Mouse (Mus musculus) liver, embryonic 13.5 days (tissue): ENCODE measurements around the gene Tbrg4. TPM values are rescaled to one million over a fixed set of nuclear protein-coding genes. Genes with fewer than 3 reads are reported as not detected.
"Not testable (repeated sequence)": the region's sequence is repeated elsewhere in the genome, so short reads cannot be mapped to it uniquely, and the experiment has no call there.

Experiments
- ATAC-seq: fragments of 200-750 bp; cut with Nextera tagmentation; 2 replicates; pipeline ENCODE4 v1.8.0; 2017; ENCODE audit warnings: low read depth, mild to moderate bottlenecking, moderate number of reproducible peaks, moderate library complexity
- DNase-seq: peaks from one replicate; pipeline ENCODE4 v3.0.0; 2022
- H3K27ac ChIP-seq: fragments of 300-500 bp; sonication (generic); 2 replicates; pipeline ENCODE4 v1.5.1; 2015; ENCODE audit warnings: moderate library complexity, mild to moderate bottlenecking, inconsistent platforms
- H3K27me3 ChIP-seq: fragments of 300-500 bp; sonication (generic); 2 replicates; pipeline ENCODE4 v1.6.1; 2015; ENCODE audit warnings: mild to moderate bottlenecking, inconsistent platforms
- H3K36me3 ChIP-seq: fragments of 300-500 bp; sonication (generic); 2 replicates; pipeline ENCODE4 v1.6.1; 2015; ENCODE audit warnings: mild to moderate bottlenecking, inconsistent platforms
- H3K4me1 ChIP-seq: fragments of 300-500 bp; sonication (generic); replicated peaks from 2 replicates; pipeline ENCODE4 v1.6.1; 2015; ENCODE audit warnings: inconsistent platforms
- H3K4me2 ChIP-seq: fragments of 300-500 bp; sonication (generic); 2 replicates; pipeline ENCODE4 v1.6.1; 2015; ENCODE audit warnings: inconsistent platforms, mild to moderate bottlenecking, moderate library complexity
- H3K4me3 ChIP-seq: fragments of 300-500 bp; sonication (generic); replicated peaks from 2 replicates; pipeline ENCODE4 v1.5.1; 2015; ENCODE audit warnings: mild to moderate bottlenecking, inconsistent platforms
- H3K9ac ChIP-seq: fragments of 300-500 bp; sonication (generic); 2 replicates; pipeline ENCODE4 v1.6.1; 2015; ENCODE audit warnings: mild to moderate bottlenecking, inconsistent platforms
- H3K9me3 ChIP-seq: fragments of 300-500 bp; sonication (generic); replicated peaks from 2 replicates; pipeline ENCODE4 v1.6.1; 2016; ENCODE audit warnings: inconsistent platforms
- WGBS: fragments of 180-500 bp; shearing (Covaris S2); methylation state at CpG from one replicate; pipeline ENCODE4 v1.1.7; 2015; ENCODE audit not compliant: insufficient replicate concordance; 5-methylcytosine and 5-hydroxymethylcytosine counted together
- polyA plus RNA-seq: library from polyadenylated mRNA; unstranded; fragments of >200 nt; fragmentation: Nextera tagmentation; extraction: Ambion mirVana; gene quantifications from 2 replicates; pipeline ENCODE4 v1.2.1, GENCODE M21; 2015

The Tbrg4 gene
- 46.1 and 46.2 TPM in 2 replicates for polyA plus RNA-seq

DNA sequence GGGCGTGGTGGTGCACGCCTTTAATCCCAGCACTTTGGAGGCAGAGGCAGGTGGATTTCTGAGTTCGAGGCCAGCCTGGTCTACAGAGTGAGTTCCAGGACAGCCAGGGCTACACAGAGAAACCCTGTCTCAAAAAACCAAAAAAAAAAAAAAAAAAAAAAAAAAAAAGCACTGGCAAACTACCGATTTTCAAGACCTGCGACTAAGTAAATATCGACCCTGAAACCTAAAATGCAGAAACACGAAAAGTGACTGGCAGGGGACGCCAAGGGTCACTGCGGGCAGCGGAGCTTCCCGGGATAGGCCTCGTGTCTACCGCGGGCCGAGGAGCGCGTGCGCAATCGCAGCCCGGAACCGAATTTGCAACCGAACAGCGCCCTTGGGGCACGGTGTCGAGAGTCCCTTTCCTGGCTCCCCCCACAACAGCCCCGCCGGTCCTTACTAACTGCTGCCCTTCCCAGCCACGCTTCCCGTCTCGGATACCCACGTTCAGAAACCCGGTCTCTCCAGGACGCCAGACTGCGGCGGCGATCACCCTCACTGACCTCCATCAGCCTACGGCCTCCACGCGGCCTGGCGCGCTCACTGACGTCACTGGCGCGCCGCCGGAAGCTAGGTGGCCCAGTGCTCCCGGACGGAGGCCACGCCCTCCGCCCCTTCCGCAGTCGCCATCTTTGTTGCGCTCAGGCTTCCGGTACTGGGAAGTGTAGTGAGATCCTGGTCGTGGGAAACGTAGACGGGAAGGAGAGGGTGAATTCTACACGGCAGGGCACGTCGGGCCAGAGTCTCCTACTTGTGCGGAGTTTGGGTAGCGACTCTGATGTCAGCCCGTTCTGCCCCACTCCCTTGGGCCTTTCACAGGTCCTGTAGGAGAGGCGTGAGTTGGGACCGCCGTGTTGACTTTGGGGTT is at the start of gene Tbrg4:
Gene Tbrg4, minus strand, starts transcription at position 590 of the 910 bp plus-strand sequence.
- peaks cover 56% of the 10 kb centered on the region for H3K4me1 ChIP-seq
- under 1% methylated on average over 66 of the region's 66 CpGs for WGBS
- H3K27ac ChIP-seq: peak within 1 kb of the TSS; percentile 90
- peaks cover 41% of the 10 kb centered on the region for H3K36me3 ChIP-seq
- no peaks in the 10 kb centered on the region for H3K9me3 ChIP-seq
- peak within 1 kb of the TSS; percentile 71 for H3K4me2 ChIP-seq
- peak; percentile 88 for ATAC-seq
- H3K9ac ChIP-seq: peak within 1 kb of the TSS; percentile 81
- peak; percentile 84 for DNase-seq
- H3K4me3 ChIP-seq: peak within 1 kb of the TSS; percentile 83
- H3K27me3 ChIP-seq: no peaks in the 10 kb centered on the region

DNA sequence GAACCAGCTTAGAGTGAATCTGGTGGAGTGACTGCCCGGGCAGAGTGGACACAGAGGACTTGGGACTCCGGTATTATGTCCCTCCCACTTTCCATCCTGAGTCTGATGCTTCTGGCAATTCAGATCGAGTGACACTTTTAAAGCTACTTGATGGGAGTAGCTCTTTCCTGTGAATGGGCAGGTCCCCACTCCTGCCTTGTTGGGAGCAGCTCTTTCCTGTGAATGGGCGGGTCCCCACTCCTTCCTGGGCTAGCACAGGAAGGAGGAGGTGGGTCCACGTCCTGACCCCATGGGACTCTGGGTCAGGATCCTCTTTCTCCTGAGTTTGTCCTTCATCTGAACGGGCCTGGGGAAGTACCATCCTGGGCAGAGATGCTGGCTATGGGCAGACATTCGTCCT is 49.5 kb upstream of the Tbrg4 start:
- no peak overlapping the region for H3K27ac ChIP-seq
- no peaks in the 10 kb centered on the region for H3K9me3 ChIP-seq
- H3K4me3 ChIP-seq: no peak overlapping the region
- H3K27me3 ChIP-seq: no peaks in the 10 kb centered on the region
- no peak for ATAC-seq
- DNase-seq: no peak
- H3K4me1 ChIP-seq: peaks cover 5% of the 10 kb centered on the region; the same call in 1 of the 2 replicates
- WGBS: 21% methylated on average over 7 of the region's 7 CpGs
- no peaks in the 10 kb centered on the region for H3K36me3 ChIP-seq
- H3K4me2 ChIP-seq: no peak overlapping the region
- no peak overlapping the region for H3K9ac ChIP-seq

DNA sequence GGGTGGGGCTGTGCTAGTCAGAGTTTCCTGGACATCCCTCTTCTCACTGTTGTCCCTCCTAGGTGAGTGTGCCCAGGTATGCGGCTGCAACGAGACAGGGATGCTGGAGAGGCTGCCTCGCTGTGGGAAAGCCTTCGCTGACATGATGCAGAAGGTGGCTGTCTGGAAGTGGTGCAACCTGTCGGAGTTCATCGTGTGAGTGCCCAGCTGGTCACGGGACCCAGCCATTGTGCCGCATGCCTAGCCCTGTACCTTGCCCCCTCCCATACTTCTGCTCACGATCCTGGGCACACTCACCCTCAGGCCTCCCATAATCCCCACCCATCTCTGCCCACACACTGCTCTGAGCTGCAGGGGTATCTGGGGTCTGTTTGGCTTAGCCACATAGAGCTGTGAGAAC is 48.8 kb upstream of the Tbrg4 start:
- Histone ChIP-seq H3K9ac (no peak overlapping the region), H3K9me3 (no peaks in the 10 kb centered on the region), H3K4me2 (no peak overlapping the region), H3K27me3 (no peaks in the 10 kb centered on the region), H3K27ac (no peak overlapping the region), H3K36me3 (no peaks in the 10 kb centered on the region), H3K4me3 (no peak overlapping the region), H3K4me1 (peaks cover under 1% of the 10 kb centered on the region; the same call in 1 of the 2 replicates)
- ATAC-seq: no peak
- DNase-seq: no peak
- 67% methylated on average over 9 of the region's 9 CpGs for WGBS

DNA sequence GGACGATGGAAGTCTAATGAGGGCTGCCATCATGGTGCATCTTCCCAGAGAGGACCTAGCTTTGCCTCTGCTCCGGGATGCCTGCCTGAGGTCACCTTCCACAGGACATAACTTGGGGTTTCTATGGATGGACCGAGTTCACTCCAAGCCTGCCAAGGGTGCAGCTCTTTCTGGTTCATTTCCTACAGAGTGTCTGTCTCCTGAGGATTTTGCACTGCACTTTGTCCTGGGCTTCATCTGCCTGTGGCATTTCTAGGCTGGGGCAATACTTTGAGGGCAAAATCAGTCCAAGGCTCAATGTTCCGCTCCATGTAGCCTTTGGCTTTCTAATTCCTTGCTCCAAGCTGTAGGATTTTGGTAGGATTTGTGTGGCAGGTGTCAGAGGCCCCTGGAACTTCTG is 45.0 kb upstream of the Tbrg4 start:
- no peaks in the 10 kb centered on the region for H3K27me3 ChIP-seq
- no peak overlapping the region for H3K27ac ChIP-seq
- H3K9me3 ChIP-seq: no peaks in the 10 kb centered on the region
- 58% methylated on average over 4 of the region's 4 CpGs for WGBS
- ATAC-seq: no peak
- no peak overlapping the region for H3K4me3 ChIP-seq
- H3K9ac ChIP-seq: no peak overlapping the region
- no peak overlapping the region for H3K4me2 ChIP-seq
- H3K4me1 ChIP-seq: no peaks in the 10 kb centered on the region
- no peak for DNase-seq
- H3K36me3 ChIP-seq: no peaks in the 10 kb centered on the region

DNA sequence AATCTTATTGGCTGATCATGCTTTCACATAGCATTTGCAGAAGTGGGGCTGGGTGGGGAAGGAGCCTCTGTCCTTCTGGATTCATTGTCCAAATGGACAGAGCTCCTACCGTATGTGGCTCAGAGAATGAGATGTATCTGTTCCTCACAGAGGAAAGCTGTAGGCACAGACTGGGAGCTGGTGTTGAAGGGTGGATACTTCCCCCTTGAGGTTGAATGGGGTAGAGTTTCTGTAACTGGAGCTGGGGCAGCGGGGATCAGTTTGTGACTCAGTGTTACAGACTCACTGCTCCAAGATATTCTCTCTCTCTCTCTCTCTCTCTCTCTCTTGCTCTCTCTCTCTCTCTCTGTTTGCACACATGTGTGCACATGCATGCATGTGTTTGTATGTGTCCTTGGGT is 44.2 kb upstream of the Tbrg4 start:
- no peaks in the 10 kb centered on the region for H3K36me3 ChIP-seq
- 28% methylated on average over 2 of the region's 2 CpGs for WGBS

DNA sequence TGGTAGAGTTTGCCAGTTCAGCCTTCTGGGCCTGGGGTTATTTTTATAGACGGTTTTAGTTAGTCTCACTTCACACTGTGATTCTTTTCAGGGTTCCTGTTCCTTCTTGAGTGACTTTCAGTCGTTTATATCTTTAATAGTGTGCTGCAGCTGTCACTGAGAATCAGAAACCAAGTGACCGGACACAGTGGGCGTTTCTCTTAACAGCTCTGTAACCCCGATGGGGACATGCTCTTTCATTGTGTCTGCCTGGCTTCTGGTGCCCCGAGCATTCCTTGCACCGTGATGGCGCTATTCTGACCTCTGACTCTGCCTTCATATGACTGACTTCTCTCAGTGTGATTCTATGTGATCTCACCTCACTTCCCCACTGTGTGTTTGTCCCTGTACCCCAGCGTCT is 43.2 kb upstream of the Tbrg4 start:
- Histone ChIP-seq H3K4me3 (no peak overlapping the region), H3K4me2 (no peak overlapping the region), H3K9ac (no peak overlapping the region), H3K4me1 (no peaks in the 10 kb centered on the region), H3K36me3 (no peaks in the 10 kb centered on the region), H3K27me3 (no peaks in the 10 kb centered on the region), H3K27ac (no peak overlapping the region), H3K9me3 (no peaks in the 10 kb centered on the region)
- 60% methylated on average over 9 of the region's 9 CpGs for WGBS
- ATAC-seq: no peak
- no peak for DNase-seq

More for the DNA sequence above, 44.2 kb upstream of the Tbrg4 start:
- no peaks in the 10 kb centered on the region for H3K4me1 ChIP-seq
- no peaks in the 10 kb centered on the region for H3K9me3 ChIP-seq
- DNase-seq (no peak), ATAC-seq (no peak)
- H3K27me3 ChIP-seq: no peaks in the 10 kb centered on the region
- no peak overlapping the region for H3K4me3 ChIP-seq
- no peak overlapping the region for H3K27ac ChIP-seq
- no peak overlapping the region for H3K4me2 ChIP-seq
- no peak overlapping the region for H3K9ac ChIP-seq

DNA sequence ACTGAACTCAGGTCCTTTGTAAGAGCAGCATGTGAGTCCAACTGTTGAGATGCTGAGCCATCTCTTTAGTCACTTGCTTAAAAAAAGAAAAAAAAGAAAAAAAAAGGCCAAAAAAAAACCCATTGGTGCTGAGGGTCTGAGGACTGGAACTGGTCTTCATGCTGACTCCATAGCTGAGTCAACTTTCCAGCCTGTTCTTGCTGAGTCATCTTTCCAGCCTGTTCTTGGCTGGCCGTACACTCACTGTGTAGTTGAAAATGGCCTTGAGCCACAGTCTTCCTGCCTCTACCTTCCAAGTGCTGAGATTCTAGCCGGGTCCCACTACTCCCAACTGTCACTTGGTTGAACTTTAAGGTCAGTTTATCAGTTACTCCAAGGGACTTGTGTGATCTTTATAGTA is 40.8 kb upstream of the Tbrg4 start:
- Histone ChIP-seq H3K4me3 (no peak overlapping the region), H3K36me3 (no peaks in the 10 kb centered on the region), H3K4me1 (no peaks in the 10 kb centered on the region), H3K27ac (no peak overlapping the region), H3K27me3 (no peaks in the 10 kb centered on the region), H3K4me2 (no peak overlapping the region), H3K9me3 (no peaks in the 10 kb centered on the region), H3K9ac (no peak overlapping the region)
- WGBS: 53% methylated on average over 2 of the region's 2 CpGs
- DNase-seq: no peak
- ATAC-seq: no peak

DNA sequence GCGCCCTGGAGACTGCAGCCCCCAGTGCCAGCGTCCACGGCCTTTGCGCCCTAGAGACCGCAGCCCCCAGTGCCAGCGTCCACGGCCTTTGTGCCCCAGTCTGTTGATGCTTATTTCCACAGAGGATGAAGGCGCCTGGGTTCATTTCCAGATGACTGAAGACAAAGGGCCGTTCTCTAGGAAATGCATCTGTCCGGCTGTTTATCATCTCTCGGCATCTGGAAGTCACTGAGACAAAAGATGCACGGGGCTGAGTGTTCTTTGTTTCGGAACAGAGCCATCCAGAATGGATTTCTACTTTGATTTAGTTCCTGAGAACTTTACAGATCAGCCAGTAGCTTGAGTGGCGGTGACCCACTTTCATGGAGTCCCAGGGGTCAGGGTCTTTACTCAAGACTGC is 35.3 kb upstream of the Tbrg4 start:
- 58% methylated on average over 14 of the region's 14 CpGs for WGBS
- no peak for ATAC-seq
- no peak overlapping the region for H3K9ac ChIP-seq
- no peak overlapping the region for H3K4me2 ChIP-seq
- no peak overlapping the region for H3K4me3 ChIP-seq
- no peak for DNase-seq
- H3K27me3 ChIP-seq: no peaks in the 10 kb centered on the region
- H3K9me3 ChIP-seq: no peaks in the 10 kb centered on the region
- no peaks in the 10 kb centered on the region for H3K36me3 ChIP-seq
- H3K4me1 ChIP-seq: peaks cover 8% of the 10 kb centered on the region; the same call in 1 of the 2 replicates
- H3K27ac ChIP-seq: no peak overlapping the region

DNA sequence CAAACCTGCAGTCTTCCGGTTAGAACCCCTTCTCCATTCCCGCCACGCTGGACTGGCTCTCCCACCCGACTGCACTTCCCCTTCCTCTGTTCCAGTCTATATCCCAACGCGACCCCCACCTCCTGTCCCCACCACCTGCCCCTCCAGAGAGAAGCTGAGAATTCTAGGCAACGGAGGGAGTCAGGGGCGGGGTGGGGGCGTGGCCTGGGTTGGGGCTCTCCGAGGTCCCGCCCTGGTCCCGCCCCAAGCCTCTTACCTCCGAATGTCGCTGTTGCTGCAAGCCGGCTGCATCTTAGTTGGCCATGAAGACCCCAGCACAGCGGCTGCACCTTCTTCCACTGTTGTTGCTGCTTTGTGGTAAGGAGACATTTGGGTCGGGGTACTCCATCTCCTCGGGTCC is 32.4 kb upstream of the Tbrg4 start, which contains the start of gene Ramp3:
Gene Ramp3, plus strand, starts transcription at position 251 of the 400 bp plus-strand sequence.
- Histone ChIP-seq H3K27ac (no peak within 1 kb of the TSS), H3K9me3 (no peaks in the 10 kb centered on the region), H3K27me3 (0 out of 2 replicates have a peak, but pooled peaks cover 8% of the 10 kb centered on the region), H3K36me3 (no peaks in the 10 kb centered on the region), H3K4me3 (peak within 1 kb of the TSS; percentile 29), H3K4me2 (peak within 1 kb of the TSS; percentile 63), H3K4me1 (peaks cover 8% of the 10 kb centered on the region; the same call in 1 of the 2 replicates), H3K9ac (no peak within 1 kb of the TSS)
- 1% methylated on average over 18 of the region's 18 CpGs for WGBS
- ATAC-seq (0 out of 2 replicates have a peak, but pooled peaks have one; percentile 50), DNase-seq (no peak)

DNA sequence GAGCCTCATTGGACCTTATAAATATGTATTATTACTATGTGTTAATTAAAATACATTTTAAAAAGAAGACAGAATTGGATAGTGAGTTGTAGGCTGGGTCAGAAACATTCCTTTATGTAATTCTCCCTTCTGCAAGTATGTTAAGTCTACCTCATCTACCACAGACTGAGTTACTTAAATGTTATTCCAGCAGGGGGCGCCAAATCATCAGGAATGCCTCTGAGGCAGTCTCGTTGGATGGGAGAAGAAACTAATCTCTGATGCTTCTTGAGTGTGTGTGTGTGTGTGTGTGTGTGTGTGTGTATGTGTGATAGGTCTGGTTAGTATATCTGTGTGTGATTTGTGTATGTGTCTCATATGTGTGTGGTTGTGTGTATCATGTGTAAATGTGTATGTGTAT is 29.0 kb upstream of the Tbrg4 start:
- Histone ChIP-seq H3K27me3 (0 out of 2 replicates have a peak, but pooled peaks cover 8% of the 10 kb centered on the region), H3K4me3 (no peak overlapping the region), H3K27ac (no peak overlapping the region), H3K4me2 (no peak overlapping the region), H3K36me3 (no peaks in the 10 kb centered on the region), H3K4me1 (peaks cover 8% of the 10 kb centered on the region; the same call in 1 of the 2 replicates), H3K9ac (no peak overlapping the region), H3K9me3 (no peaks in the 10 kb centered on the region)
- WGBS: 2% methylated on average over 2 of the region's 2 CpGs
- peak; percentile 50 for DNase-seq
- ATAC-seq: 0 out of 2 replicates have a peak, but pooled peaks have one; percentile 39

DNA sequence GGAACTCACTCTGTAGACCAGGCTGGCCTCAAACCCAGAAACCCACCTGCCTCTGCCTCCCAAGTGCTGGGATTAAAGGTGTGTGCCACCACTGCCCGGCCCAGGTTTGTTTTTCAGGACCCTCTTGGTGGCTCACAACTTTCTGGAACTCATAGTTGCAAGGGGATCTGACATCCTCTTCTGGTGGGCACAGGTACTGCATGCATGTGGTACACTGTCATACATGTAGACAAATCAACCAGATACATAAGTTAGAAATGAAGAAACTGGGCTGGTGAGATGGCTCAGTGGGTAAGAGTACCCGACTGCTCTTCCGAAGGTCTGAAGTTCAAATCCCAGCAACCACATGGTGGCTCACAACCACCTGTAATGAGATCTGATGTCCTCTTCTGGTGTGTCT is 27.1 kb upstream of the Tbrg4 start:
- 63% methylated on average over 3 of the region's 3 CpGs for WGBS
- ATAC-seq, H3K27ac ChIP-seq, H3K4me3 ChIP-seq, H3K9ac ChIP-seq, H3K4me1 ChIP-seq, H3K27me3 ChIP-seq, H3K4me2 ChIP-seq, DNase-seq, H3K9me3 ChIP-seq, H3K36me3 ChIP-seq: not testable (repeated sequence)
